Mouse (Mus musculus): ENCODE data around the gene Hfe2. TPM values are rescaled to one million over a fixed set of nuclear protein-coding genes. Genes with fewer than 3 reads are reported as not detected.

Gene Hfe2
- polyA plus RNA-seq, 1 experiment from 2014 or later: 0.11 TPM

DNA sequence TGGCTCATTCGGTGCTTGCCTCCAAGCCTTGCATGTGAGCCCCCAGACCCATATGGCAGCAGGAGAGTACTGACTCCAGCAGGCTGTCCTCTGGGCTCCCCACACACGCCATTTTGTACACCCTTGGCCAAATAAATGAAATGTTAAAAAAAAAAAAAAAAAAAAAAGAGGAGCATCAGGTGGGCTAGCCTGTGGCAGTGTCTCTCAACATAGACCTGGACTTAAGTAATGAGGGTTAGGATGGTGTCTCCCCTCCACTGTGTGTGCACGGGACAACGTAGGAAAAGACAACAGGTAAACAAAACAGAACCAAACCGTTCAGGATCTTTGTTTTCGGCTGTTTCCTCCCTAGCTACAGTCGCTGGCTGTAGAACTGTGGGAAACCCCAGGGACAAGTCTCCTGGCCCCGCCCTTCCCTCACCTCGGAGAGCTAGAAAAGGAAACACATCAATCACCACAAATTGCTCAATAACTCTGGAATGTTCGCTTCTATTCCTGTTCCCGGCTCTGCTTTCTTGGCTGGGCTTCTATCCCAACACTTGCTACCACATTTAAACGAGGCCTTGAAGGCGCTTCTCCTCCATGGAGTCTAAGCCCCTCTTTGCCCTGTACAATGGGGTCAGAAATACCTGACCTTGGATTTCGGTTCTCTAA lies 51.2 kb downstream of the Hfe2 start:
- no peaks in the 10 kb centered on the region for H3K36me3 ChIP-seq (ENCODE audit: control insufficient read depth, insufficient read depth, low read length)

DNA sequence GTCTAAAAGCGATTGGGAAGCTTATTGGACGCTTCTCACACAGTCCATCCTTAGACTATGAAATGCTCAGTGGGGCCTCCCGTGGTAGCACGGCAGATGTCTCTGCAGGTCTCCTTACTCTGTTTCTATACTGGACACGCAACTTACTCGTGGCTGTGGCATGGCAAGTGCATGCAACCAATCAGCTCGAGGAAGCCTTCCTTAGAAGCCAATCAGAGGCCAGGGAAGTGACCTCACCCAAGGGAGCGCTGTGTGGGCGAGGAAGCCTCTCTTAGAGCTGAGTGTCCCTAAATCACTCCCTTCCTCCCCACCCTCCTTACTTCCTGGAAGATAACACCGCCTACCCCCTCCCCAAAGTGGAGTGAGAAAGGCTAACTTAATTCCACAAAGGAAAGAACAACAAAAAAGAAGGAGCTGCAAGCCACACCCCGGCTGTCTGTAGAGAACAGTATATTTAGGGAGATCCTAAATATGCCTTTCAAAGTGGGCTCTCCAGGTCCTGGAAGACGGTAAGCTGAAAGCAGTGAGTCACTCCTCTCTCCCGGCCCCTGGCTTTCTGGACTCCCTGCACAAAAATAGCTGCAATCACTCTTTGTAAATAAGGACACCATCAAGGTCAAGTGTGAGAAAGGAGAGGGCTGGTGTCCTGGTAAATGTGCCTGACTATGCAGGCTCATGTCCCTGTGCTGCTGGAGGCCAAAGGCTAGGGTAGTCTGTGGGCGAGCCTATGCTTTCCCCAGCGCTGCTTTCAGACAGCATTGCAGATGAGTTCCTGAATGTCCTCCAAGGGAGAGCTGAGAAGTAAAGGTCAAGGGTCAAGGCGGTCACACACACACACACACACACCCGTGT lies 51.9 kb downstream of the Hfe2 start, which contains the start of gene Gm16253:
Gm16253 (plus strand) TSS at position 295 of the 852 bp plus-strand sequence.
- 11% methylated on average over 17 of the region's 17 CpGs for WGBS
- ATAC-seq (replicated peaks; ENCODE audit: low FRiP score, low TSS enrichment, low read depth): peak; percentile 93
- Histone ChIP-seq H3K27me3 (replicated peaks; ENCODE audit: control insufficient read depth, insufficient read depth, low read length) (no peaks in the 10 kb centered on the region), H3K4me2 (ENCODE audit: low read length) (peak within 1 kb of the TSS; percentile 58), H3K4me3 (ENCODE audit: low read depth, low read length) (peak within 1 kb of the TSS; percentile 26), H3K27ac (ENCODE audit: low read depth) (peak within 1 kb of the TSS; percentile 97), H3K9me3 (ENCODE audit: control insufficient read depth, low read length) (no peaks in the 10 kb centered on the region), H3K36me3 (ENCODE audit: control insufficient read depth, insufficient read depth, low read length) (no peaks in the 10 kb centered on the region), H3K9ac (ENCODE audit: low read length) (peak within 1 kb of the TSS; percentile 40), H3K4me1 (replicated peaks; ENCODE audit: control insufficient read depth, insufficient read depth, low read length) (peaks cover 29% of the 10 kb centered on the region)
- peak; percentile 94 for DNase-seq (ENCODE audit: low spot score)

More for the DNA sequence above, 51.2 kb downstream of the Hfe2 start:
- Histone ChIP-seq H3K27ac (ENCODE audit: low read depth) (peak overlapping the region; percentile 97), H3K4me1 (replicated peaks; ENCODE audit: control insufficient read depth, insufficient read depth, low read length) (peaks cover 32% of the 10 kb centered on the region), H3K9ac (ENCODE audit: low read length) (peak overlapping the region; percentile 40), H3K4me2 (ENCODE audit: low read length) (peak overlapping the region; percentile 58), H3K27me3 (replicated peaks; ENCODE audit: control insufficient read depth, insufficient read depth, low read length) (no peaks in the 10 kb centered on the region), H3K4me3 (ENCODE audit: low read depth, low read length) (peak overlapping the region; percentile 26), H3K9me3 (ENCODE audit: control insufficient read depth, low read length) (no peaks in the 10 kb centered on the region)
- DNase-seq (ENCODE audit: low spot score): no peak
- ATAC-seq (replicated peaks; ENCODE audit: low FRiP score, low TSS enrichment, low read depth): peak; percentile 25
- WGBS: 33% methylated on average over 14 of the region's 14 CpGs

DNA sequence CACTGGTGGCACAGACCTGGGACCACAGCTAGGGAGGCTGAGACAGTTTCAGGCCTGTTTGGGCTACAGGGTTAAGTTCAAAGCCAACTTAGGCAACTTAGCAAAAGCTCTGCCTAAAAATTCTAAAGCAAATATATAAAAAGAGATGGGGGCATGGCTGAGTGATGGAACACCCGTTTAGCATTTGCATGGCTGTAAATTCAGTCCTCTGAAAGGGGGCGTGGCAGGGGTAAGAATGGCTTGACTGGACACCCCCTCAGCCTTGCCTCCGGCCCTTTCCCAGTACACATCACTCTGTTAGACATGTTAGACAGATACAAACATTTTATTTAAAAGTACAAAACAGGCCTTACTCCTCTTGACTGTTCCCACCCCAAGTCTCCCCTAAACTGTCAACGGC lies 52.6 kb downstream of the Hfe2 start:
- peaks cover 29% of the 10 kb centered on the region for H3K4me1 ChIP-seq (replicated peaks; ENCODE audit: control insufficient read depth, insufficient read depth, low read length)
- WGBS: 64% methylated on average over 4 of the region's 4 CpGs
- no peak for DNase-seq (ENCODE audit: low spot score)
- H3K4me3 ChIP-seq (ENCODE audit: low read depth, low read length): no peak overlapping the region
- H3K4me2 ChIP-seq (ENCODE audit: low read length): no peak overlapping the region
- H3K27ac ChIP-seq (ENCODE audit: low read depth): peak overlapping the region; percentile 97
- no peaks in the 10 kb centered on the region for H3K36me3 ChIP-seq (ENCODE audit: control insufficient read depth, insufficient read depth, low read length)
- no peaks in the 10 kb centered on the region for H3K27me3 ChIP-seq (replicated peaks; ENCODE audit: control insufficient read depth, insufficient read depth, low read length)
- no peak for ATAC-seq (replicated peaks; ENCODE audit: low FRiP score, low TSS enrichment, low read depth)
- H3K9me3 ChIP-seq (ENCODE audit: control insufficient read depth, low read length): no peaks in the 10 kb centered on the region
- no peak overlapping the region for H3K9ac ChIP-seq (ENCODE audit: low read length)

Other genes with a start within 250 kb of the Hfe2 start
- 3.4 TPM in 2 replicates for gene Fcgr1, start 231.2 kb upstream of the Hfe2 start, polyA plus RNA-seq (2014; fragmentation: Nextera tagmentation; extraction: Ambion mirVana)
- gene BC107364, start 72.9 kb upstream of the Hfe2 start, polyA plus RNA-seq (2014; fragmentation: Nextera tagmentation; extraction: Ambion mirVana): not detected in 2 replicates
- 149 and 154 TPM in 2 replicates for gene Txnip, start 32.8 kb downstream of the Hfe2 start, polyA plus RNA-seq (2014; fragmentation: Nextera tagmentation; extraction: Ambion mirVana)
- gene Gm16253, start 51.8 kb downstream of the Hfe2 start, polyA plus RNA-seq (2014; fragmentation: Nextera tagmentation; extraction: Ambion mirVana): 0.37 and 1.6 TPM in 2 replicates
- 13.6 and 17.4 TPM in 2 replicates for gene Polr3gl, start 69.0 kb downstream of the Hfe2 start, polyA plus RNA-seq (2014; fragmentation: Nextera tagmentation; extraction: Ambion mirVana)
- gene Ankrd34a, start 71.5 kb downstream of the Hfe2 start, polyA plus RNA-seq (2014; fragmentation: Nextera tagmentation; extraction: Ambion mirVana): 2.3 and 2.8 TPM in 2 replicates
- gene Lix1l, start 76.0 kb downstream of the Hfe2 start, polyA plus RNA-seq (2014; fragmentation: Nextera tagmentation; extraction: Ambion mirVana): 6.7 and 8.3 TPM in 2 replicates
- gene Rbm8a, start 104.8 kb downstream of the Hfe2 start, polyA plus RNA-seq (2014; fragmentation: Nextera tagmentation; extraction: Ambion mirVana): 137 and 149 TPM in 2 replicates
- gene Pex11b, start 110.2 kb downstream of the Hfe2 start, polyA plus RNA-seq (2014; fragmentation: Nextera tagmentation; extraction: Ambion mirVana): 44.1 and 54.3 TPM in 2 replicates
- gene Gm42957, start 110.3 kb downstream of the Hfe2 start, polyA plus RNA-seq (2014; fragmentation: Nextera tagmentation; extraction: Ambion mirVana): 0.07 and 0.12 TPM in 2 replicates
- 0.61 and 0.86 TPM in 2 replicates for gene Itga10, start 120.4 kb downstream of the Hfe2 start, polyA plus RNA-seq (2014; fragmentation: Nextera tagmentation; extraction: Ambion mirVana)
- 0.20 and 0.38 TPM in 2 replicates for gene Ankrd35, start 145.0 kb downstream of the Hfe2 start, polyA plus RNA-seq (2014; fragmentation: Nextera tagmentation; extraction: Ambion mirVana)
- gene Pias3, start 171.2 kb downstream of the Hfe2 start, polyA plus RNA-seq (2014; fragmentation: Nextera tagmentation; extraction: Ambion mirVana): 35.5 and 40.0 TPM in 2 replicates
- 6.3 and 7.5 TPM in 2 replicates for gene Nudt17, start 183.4 kb downstream of the Hfe2 start, polyA plus RNA-seq (2014; fragmentation: Nextera tagmentation; extraction: Ambion mirVana)
- 34.5 and 38.5 TPM in 2 replicates for gene Polr3c, start 202.5 kb downstream of the Hfe2 start, polyA plus RNA-seq (2014; fragmentation: Nextera tagmentation; extraction: Ambion mirVana)
- 44.6 and 47.2 TPM in 2 replicates for gene Rnf115, start 202.5 kb downstream of the Hfe2 start, polyA plus RNA-seq (2014; fragmentation: Nextera tagmentation; extraction: Ambion mirVana)